Mouse (Mus musculus): ENCODE measurements at regions not wholly inside any gene's neighbourhood (a gene's known extent, or its start where the extent isn't known, plus 50 kb on each side); places are given as distances from the start of the nearest gene placed in this dataset.

DNA sequence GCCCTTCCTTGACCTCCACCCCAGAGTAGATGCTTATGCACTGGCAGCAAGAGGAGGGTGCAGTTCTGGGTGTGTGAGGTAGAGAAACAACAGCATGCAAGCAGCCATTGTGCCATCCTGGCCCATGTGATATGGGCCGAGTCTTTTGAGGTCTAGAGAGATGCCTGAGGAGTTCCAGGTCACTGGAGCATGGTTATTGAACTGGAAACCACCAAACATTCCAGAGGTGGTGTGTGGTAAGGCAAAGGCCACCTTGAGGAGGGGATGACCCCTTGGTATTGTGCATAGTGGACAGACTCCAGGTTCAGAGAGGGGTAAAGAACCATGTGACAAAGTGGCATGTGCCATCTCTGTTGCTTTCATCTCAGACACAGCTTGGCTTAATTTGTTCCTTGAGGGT, 107.9 kb upstream of the Stc2 start:
- TF ChIP-seq POLR2A (IDR thresholded peaks at IDR 0.05; ENCODE audit: low read depth, low read length) (no peak), CTCF (conservative IDR thresholded peaks at IDR 0.05; ENCODE audit: insufficient read depth, insufficient read length, low read depth, low read length) (no peak)

Measured in kidney, adult 2 months (tissue).